Mouse (Mus musculus) ES-CJ7 (cell line): ENCODE results near the gene Csk.

ENCODE experiments used
- DNase-seq: peaks from one replicate; pipeline ENCODE4 v3.0.0; 2011; ENCODE audit warnings: low read depth, low spot score

Csk gene

DNA sequence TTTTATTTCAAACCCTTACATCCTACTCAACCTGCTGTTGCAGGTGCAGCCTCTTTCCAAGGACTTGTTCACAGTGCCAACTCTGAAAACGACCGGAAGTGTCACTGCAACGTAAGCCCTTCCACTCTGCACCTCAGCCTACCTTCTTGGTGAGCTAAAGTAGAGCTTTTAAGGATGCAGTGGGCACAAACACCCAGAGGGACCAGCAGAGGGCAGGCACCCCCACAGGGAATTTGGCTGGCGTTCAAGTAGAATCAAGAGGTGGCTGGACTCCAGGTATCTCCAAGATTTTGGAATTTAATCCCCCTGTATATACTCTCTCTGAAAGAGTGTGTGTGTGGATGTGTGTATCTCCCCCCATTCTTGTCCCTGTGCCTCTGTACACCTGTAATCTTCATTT lies 4.4 kb upstream of the Csk start:
- no peak for DNase-seq

DNA sequence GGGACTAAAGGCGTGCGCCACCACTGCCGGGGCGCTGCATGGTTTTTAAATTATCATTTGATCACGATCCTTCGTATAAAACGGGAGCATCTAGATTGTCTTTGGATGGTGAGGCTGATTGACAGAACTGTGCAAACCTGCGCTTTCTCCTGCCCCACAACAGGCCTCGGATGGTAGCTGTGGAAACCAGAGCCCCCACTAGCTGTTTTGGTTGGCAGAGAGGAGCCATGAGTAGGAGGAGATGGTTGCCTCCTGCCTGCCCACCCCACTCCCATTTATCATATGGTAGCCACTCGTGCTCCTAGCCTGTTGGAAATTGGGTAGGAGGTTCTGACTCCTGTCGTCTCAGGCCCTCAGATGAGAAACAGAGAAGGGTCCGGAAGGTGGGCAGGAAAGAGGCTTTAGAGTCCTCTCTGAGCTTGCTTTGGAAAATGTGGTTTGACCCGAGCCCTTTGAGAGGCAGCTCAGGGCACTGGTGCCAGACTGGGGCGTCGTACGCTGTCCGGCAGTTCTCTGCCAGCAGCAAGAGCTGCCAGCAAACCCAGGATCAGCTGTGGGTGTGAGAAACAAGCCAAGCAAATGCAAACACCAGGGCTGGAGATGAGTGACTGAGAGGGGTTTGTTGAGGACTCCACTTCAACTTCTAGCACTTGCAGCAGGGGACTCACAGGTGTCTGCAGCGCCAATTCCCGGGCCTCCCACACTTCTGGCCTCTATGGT lies 3.4 kb upstream of the Csk start:
- DNase-seq, result no peak

DNA sequence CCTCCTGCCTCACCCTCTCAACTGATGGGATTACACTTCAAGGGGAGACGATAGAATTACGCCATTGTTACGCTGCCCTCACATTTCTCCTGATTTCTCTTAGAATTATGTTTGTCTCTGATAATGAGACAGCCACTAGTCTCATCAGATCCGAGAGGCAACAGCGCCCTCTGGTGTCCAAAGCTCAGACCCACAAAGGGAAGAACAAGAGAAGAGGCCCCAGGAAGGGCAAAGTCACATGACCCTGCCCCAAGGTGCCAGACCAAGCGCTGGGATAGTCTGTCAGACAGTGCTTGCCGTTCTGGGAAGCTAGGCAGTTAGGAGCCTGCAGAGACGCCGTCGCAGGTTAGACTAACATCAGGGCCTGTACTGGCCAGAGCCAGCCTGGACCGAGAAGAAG lies 2.3 kb upstream of the Csk start:
- DNase-seq, result peak; percentile 92

DNA sequence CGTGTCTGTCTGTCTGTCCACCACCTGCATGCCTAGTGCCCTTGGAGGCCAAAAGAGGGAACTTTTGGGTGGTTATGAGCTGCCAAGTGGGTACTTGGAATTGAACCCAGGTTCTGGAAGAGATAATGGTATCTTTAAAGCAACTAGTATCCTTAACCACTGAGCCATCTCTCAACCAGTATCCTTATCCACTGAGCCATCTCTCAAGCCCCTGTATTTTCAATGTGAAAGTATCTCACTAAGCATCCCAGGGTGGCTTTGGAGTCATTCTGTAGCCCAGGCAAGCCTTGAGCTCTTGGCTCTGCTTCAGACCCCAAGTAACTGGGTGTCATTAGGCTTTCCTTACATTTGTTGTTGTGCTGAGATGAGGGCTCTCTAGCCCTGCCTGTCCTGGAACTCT lies 1.5 kb upstream of the Csk start:
- DNase-seq, result no peak

DNA sequence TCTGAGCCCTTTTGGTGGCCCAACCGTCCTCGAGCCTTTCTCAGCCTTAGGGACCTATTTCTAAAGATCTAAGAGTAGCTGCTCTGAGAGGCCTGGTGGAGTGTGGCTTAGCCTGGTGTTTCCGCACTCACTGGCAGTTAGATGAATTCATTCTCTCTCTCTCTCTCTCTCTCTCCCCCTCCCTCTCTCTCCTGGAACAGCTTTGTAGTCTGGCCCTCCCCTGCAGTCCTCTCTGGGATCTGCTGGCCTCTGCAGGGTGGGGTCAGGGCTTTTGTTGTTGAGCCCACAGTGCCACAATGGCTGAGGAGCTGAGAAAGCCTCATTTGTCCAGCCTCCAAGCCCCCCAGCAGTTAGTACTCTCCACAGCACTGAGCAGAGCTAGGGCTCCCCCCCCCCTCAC lies 576 bp downstream of the Csk start:
- DNase-seq, result no peak

DNA sequence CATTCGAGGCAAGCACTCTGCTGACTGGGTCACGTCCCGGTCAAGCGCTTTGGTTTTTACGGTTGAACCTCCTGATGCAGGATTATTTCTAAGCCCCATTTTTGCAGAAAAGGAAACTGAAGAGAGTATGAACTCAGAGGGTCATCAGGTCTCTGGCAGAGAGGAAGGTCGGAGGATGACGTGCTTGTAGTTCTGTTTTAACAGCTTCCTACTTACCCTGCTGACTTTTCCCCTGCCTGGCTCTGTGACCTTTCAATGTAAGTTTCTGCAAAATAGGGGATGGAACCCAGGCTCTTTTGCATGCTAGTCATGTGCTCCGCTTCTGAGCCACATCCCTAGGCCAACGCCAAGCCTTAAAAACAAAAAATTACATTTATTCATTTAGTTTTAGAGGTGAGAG lies 1.1 kb downstream of the Csk start:
- DNase-seq, result no peak

DNA sequence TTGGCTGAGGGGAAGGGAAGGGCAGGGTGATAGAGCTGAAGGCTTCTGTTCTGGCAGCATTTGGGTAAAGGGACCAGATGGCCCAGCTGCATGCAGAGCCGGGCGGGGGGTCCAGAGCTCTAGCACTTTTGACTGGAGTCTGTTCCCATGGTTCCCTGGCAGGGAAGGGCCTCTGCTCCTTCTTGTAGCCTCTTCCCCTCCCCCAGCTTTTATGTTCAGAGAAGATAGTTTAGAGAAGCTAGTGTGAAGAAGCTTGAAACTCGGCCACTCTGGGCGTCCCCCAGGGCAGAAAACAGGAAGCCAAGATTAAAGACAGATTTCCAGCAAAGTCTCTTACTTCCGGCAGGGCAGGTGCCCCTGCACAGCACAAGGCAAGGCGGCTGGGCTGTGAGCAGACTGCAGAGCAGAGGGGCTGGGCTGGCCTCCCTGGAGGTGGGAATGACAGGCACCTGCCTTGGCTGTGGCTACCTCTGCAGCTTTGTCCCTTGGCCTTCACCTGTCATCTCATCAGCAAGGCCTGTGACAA lies 2.6 kb downstream of the Csk start:
- DNase-seq, result no peak

DNA sequence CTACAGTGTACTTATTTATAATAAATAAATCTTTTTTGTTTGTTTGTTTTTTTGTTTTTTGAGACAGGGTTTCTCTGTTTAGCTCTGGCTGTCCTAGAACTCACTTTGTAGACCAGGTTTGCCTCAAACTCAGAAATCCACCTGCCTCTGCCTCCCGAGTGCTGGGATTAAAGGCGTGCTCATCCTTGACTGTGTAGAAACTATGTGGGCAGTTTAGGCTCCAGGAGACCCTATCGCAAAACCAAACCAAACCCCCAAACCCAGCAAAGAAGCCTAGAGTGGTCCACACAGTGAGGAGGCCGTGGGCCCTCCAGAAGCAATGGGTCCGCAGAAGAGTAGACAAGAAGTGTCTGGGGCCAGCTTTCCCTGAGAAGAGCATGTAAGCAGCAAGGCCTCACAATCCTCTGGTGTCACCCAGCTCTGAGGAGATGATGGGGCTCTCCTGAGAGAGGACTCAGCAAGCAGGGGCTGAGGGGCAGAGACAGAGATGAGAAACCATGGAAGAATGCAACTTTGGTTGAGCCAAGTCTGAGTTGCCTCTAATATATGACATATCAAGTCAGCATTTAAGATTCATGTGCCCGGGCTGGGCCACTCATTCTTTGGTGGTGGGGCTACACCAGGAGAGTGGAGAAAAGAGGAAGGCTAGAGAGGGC lies 3.2 kb downstream of the Csk start:
- DNase-seq, result no peak

DNA sequence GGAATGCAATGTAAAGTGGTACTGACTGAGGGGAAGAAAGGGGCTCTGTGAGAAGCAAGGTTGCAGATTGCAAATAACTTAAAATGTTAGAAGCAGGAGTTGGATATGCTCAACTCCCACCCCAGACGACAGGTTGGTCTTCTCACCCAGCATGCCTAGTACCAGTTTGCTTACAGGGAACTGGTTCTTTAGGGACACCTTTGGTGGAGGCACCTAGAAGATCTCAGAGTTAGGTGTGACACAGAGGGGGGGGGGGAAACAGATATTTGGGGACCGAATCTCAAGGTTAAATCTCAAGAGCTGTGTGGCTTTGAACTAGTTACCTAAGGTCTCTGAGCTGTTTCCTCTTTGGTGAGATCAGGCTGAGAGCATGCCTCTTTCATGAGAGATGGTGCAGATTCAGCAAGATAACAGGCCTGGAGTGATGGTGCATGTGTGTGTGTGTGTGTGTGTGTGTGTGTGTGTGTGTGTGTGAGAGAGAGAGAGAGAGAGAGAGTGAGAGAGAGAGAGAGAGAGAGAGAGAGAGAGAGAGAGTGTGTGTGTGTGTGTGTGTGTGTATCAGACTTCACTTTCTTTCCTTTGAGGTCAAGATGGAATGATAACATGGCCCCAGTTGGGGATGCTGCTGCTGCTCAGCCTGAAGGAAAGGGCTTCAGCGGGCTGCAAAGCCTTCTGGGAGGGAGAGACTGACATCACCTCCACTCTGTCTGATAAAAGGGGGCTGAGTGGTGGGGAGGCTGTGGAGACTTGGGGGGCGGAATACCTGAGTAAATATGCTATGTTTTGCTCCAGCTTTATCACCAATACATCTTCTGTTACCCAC lies 5.9 kb downstream of the Csk start:
- no peak for DNase-seq

DNA sequence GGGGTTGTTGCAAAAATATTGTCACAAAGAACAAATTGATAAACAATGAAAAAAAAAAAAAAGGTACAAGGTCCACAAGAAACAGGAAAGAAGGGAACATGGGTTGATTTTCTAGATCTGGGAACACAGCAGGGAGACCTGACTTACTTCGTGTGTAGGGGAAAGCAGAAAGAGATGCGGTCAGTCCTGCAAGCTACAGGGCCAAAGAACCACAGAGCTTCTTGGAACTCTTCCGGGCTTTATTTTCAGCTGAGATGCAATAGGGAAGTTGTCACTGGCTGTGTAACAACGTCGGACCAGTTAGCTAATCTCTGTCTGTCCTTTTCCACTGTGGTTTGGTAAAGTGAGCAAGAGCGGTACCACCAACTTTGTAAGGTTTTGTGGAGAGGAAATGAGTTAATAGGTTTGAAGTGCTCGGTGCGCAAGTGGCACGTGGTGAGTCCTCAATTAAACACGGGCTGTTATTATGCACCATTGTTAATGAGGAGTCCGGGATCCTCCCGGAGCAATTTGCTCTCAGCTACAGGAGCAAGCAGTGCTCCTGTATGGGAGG lies 6.8 kb downstream of the Csk start:
- no peak for DNase-seq

DNA sequence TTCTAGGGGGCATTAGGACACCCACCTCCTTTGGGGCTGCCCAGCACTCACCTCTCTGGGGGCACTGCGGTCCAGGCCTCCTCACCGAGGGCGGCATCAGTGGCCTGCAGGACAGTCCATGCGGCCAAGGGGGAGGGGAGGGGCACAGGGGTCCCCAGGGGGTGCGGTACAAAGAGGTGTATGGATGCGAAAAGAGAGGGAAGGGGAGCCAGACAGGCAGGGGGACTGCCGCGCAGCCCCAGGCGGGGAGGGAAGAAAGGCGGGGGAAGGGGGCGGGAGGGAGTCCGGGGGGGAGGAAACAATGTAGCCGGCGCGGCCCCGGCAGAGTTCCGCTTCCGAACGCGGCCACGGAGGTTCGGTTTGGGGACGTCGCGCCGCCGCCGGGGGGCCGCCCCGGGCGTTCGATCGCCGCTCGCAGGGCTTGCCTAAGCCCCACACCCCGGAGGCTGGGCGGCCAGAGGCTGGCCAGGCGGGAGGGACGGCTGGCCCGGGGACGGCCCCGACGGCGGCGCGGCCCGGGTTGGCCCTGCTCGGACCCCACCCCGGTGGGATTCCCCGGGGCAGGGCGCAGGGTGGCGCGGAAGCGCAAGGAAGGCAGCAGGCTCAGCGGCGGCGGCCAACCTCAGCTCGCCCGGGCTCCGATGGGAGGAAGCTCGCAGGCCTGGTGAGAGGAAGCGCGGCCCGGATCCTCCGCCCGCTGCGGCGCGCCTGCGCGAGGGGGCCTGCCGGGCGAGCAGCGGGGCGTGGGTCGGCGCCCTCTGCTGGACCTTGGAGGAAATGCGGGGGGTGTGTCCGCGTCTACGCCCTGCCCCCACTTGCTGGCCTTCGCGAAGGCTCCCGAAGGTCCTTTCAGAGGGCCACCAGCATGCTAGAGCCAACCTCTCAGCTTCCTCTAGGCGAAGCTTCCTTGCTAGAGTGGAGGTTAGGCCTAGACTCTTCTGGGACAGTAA lies 8.2 kb downstream of the Csk start:
- DNase-seq, result peak; percentile 84

DNA sequence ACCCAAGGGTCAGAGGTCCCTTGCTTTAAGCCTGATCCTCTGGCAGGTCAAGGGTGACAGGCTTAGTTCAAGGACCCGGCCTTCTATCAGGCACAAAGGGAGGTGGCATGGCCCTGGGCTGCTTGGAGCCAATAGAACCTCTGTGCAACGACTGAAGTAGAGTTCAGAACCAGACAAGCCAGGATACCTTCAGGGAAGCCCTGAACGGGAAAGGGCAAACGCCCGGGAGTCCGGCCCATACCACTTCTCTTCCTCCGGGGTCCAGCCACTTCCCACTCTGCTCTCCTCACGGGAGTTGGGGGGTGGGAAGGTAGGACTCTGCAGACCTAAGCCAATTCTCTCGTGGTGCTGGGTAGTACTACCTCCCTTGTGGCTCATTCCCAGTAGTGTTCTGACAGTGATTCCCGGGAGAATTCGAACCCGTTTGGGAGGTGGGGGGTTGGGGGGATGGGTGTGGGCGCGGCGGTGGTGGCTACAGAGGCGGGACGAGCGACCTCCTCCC lies 8.9 kb downstream of the Csk start:
- no peak for DNase-seq

DNA sequence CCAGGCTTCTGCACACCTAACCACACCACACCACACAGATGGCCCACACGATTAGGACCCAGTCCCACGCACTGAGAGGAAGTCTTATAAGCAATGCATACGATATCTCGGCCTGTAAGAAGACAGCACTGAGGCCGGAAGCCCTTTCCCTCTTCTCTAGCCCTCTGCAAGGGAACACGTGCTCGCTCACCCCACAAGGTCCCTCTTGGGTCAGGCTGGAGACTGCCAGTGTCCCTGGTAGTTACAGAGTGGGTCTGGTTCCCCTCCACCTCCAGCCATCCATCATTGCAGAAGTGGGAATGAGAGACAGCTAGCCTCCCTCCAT lies 9.6 kb downstream of the Csk start:
- no peak for DNase-seq

DNA sequence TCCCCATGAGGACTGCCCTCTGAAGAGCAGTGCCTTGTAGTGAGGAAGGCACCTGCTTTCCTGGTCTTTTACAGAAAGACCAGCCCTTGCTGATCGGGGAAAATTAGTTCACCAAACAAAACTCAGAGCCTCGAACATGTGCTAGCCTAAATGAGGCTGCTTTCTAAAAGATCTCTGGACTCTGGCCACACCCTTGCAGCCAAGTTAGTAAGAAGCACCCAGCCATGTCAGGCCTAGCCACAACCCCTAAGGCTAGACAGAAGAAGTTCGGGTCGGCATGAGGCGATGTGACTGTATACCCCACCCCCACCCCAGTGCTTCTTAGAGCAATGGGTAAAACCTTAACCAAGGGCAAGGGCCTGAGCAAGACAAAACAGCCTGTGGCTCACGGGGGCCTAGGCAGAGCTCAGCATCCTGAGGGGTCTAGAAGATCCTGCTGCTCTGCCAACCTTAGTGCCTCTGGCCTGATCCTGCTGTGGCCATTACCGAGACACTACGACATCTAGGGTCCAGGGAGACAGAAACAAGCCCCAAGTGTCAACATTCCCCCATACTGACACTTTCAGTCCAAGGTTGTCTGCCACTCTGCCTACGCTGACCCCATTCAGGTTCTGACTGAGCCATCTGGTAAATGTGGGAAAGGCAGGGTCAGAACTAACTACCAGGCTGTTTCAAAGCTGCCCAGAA lies 10.1 kb downstream of the Csk start:
- DNase-seq, result no peak

DNA sequence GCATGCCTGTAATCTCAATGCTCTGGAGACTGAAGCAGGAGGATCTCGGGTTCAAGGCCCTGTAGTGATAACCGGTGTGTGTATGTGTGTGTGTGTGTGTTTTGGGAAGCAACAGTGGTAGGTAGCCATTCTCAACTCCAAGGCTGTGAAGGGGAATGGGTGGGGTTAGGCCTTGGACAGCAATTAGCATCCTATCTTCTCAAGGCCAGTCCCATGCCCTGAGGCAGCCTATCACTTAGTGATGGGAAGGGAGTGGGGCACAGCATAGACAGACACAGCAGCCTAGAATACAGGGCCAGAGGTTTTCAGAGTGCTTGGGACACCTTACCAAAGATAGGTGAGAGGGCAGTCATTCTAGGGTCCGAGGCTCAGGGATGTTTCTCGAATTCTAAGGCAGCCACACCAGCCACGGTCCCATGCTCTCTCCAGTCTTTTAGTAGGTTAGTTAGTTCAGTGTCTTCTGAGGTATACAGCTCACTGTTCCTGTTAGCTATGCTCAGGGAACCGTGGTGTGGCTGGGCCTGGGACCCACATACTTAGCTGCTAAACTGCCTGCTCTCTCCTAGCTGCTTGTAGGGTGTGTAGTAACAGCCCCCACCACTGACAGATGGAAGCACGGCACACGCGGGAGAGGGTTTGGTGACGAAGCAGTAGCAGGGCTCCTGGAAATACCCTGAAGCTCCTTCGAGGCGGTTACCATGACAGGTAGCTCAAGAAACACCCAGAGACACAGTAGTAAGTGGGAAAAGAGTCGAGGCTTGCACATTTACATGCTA lies 11.5 kb downstream of the Csk start:
- peak; percentile 55 for DNase-seq

DNA sequence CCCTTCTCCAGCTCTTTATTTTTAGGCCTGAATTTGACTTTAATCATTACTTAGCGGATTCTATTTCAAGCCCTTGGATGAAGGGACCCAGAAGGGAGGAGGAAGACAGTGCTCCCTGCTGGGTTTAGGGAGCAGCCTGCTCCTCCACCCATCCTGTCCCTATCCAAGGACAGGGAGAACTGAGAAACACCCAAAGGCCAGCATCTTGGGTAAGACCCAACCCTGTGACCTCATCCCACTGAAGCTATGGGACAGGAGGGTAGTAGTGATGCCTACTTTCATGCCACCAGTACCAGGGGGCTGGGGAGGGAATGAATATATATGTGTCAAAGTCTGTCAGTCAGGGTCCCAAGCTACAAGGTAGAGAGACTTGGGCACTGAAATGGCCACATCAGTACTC lies 12.4 kb downstream of the Csk start:
- no peak for DNase-seq

DNA sequence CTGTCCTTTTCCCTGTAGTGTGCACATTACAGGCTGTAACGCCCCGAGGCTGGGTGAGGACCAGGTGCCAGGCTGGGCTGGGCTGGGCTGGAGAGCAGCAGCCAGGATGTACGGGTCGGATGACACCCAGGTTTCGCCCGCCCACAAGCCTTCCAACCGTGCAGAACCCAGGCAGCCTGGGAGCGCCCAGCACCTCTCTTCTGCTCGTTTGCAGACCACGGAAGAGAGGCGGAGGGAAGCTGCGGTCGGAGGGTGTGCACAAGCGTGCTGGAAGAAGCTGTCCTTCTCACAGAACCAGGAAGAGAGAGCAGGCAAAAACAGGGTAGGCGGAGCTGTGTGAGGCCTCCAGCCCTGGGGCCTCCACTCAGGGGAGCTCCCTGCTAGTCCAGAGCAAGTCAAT lies 13.0 kb downstream of the Csk start:
- DNase-seq, result peak; percentile 39

DNA sequence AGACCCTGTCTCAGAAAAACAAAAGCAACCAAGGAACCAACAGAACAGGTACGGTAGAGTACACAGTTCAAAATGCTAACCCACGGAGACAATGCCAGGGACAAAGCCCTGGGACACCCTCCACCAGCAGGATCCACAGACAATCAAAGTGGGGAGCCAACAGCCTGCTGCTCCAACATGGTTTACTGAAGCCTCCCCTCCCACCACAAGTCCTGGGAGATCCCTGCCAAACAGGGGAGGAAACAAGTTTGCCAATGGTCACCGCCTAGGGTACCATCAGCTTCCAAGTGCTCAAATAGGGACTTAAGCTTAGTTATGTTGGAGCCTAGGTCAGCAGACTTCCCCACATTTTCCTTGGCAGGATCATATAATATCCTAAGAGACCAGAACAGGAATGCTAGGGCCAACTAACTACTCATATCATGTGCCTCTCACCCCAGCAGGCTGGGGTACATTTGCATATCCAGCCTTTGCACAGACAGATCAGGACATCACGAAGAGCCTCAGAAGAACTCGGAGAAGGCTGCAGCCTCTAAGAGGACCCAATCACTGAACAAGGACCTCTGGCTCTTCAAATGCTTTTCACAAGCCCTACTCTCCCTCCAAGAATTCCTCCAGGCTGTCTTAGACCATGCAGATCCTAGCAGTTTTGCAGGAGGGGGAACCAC lies 13.6 kb downstream of the Csk start:
- no peak for DNase-seq
